Mouse (Mus musculus) liver, embryonic 14.5 days (tissue): Measurements from ENCODE around the gene Gpr132. TPM values are rescaled to one million over a fixed set of nuclear protein-coding genes. Genes with fewer than 3 reads are reported as not detected.

Source experiments
- ATAC-seq: fragments of 200-750 bp; cut with Nextera tagmentation; 2 replicates; pipeline ENCODE4 v1.8.0; 2017; ENCODE audit warnings: moderate number of reproducible peaks, mild to moderate bottlenecking, moderate library complexity; ENCODE audit not compliant: insufficient read depth
- DNase-seq, 3 experiments: peaks; one replicate each; pipeline ENCODE4 v3.0.0-alpha.2; 2012 to 2013; ENCODE audit warnings: low read depth in 3 of 3, low spot score in 3 of 3
- H3K27ac ChIP-seq: fragments of 300-500 bp; sonication (generic); 2 replicates; pipeline ENCODE4 v1.5.1; 2014; ENCODE audit warnings: moderate library complexity, mild to moderate bottlenecking, control low read depth, inconsistent platforms
- H3K27me3 ChIP-seq: fragments of 300-500 bp; sonication (generic); 2 replicates; pipeline ENCODE4 v1.6.1; 2014; ENCODE audit warnings: mild to moderate bottlenecking, low read length, moderate library complexity; ENCODE audit not compliant: control insufficient read depth, insufficient read depth
- H3K36me3 ChIP-seq: fragments of 300-500 bp; sonication (generic); replicated peaks from 2 replicates; pipeline ENCODE4 v1.6.1; 2014; ENCODE audit warnings: low read depth; ENCODE audit not compliant: control insufficient read depth, insufficient read depth
- H3K4me1 ChIP-seq, 2 experiments: fragments of 200-500 bp in 1 of 2; fragments of 300-500 bp in 1 of 2; sonication (generic) in 1 of 2; replicated peaks; 2 replicates each; pipeline ENCODE4 v1.6.1; 2012 to 2014; ENCODE audit warnings: antibody characterized with exemption in 1 of 2, inconsistent platforms in 1 of 2, low read length in 1 of 2; ENCODE audit not compliant: control insufficient read depth in 2 of 2, insufficient read depth in 2 of 2
- H3K4me2 ChIP-seq: fragments of 300-500 bp; sonication (generic); 2 replicates; pipeline ENCODE4 v1.6.1; 2014; ENCODE audit warnings: low read depth, mild to moderate bottlenecking, control low read depth, moderate library complexity
- H3K4me3 ChIP-seq, 2 experiments: fragments of 200-500 bp in 1 of 2; fragments of 300-500 bp in 1 of 2; sonication (generic) in 1 of 2; 2 replicates each; pipeline ENCODE4 v1.5.1; 2012 to 2014; ENCODE audit warnings: low read depth in 2 of 2, low read length in 2 of 2, mild to moderate bottlenecking in 2 of 2, control low read depth in 1 of 2, inconsistent platforms in 1 of 2, moderate library complexity in 1 of 2; ENCODE audit not compliant: insufficient read depth in 1 of 2
- H3K9ac ChIP-seq: fragments of 300-500 bp; sonication (generic); replicated peaks from 2 replicates; pipeline ENCODE4 v1.6.1; 2014; ENCODE audit warnings: mild to moderate bottlenecking, control low read depth, moderate library complexity
- H3K9me3 ChIP-seq: fragments of 300-500 bp; sonication (generic); 2 replicates; pipeline ENCODE4 v1.6.1; 2016; ENCODE audit warnings: low read length, mixed read lengths; ENCODE audit not compliant: control insufficient read depth
- CTCF ChIP-seq: IDR thresholded peaks from 2 replicates; pipeline ENCODE4 v1.5.1; 2016; ENCODE audit warnings: antibody characterized with exemption, low read depth, control low read depth
- EP300 ChIP-seq: IDR thresholded peaks from 2 replicates; pipeline ENCODE4 v1.6.1; 2016; ENCODE audit warnings: antibody characterized with exemption, low read depth
- WGBS: fragments of 180-500 bp; shearing (Covaris S2); extraction: QIAGEN DNeasy Blood & Tissue Kit; methylation state at CpG from one replicate; pipeline ENCODE4 v1.1.7; 2014; ENCODE audit not compliant: insufficient replicate concordance; 5-methylcytosine and 5-hydroxymethylcytosine counted together
- polyA plus RNA-seq, 2 experiments: library from polyadenylated mRNA; depleted of rRNA in 1 of 2; stranded (reverse) in 1 of 2; unstranded in 1 of 2; fragments of >200 nt; fragmentation: Nextera tagmentation in 1 of 2; extraction: Ambion mirVana in 1 of 2; gene quantifications; 2 replicates each; pipeline versions ENCODE4 v1.2.1 to v1.2.3; 2012 to 2014

Gpr132 gene
- polyA plus RNA-seq, 2 experiments, result 0.27 to 0.51 TPM

- H3K4me2 ChIP-seq, result peak within 1 kb of the TSS; percentile 91
- H3K36me3 ChIP-seq, result peaks cover 35% of the 10 kb centered on the region
- ATAC-seq (peak; percentile 94), DNase-seq (peak; percentile 94 to 97 (median 95))
- H3K9ac ChIP-seq, result peak within 1 kb of the TSS; percentile 96
- TF ChIP-seq CTCF, result peak; percentile 34; the same call in 1 of the 2 replicates
- TF ChIP-seq EP300, result no peak
- H3K4me3 ChIP-seq, result peak within 1 kb of the TSS; percentile 90 to 94
- H3K27ac ChIP-seq, result peak within 1 kb of the TSS; percentile 61
- WGBS, result 1% methylated on average over 65 of the region's 72 CpGs
- H3K4me1 ChIP-seq, result peaks cover 29 to 39% of the 10 kb centered on the region in 2 experiments
- H3K9me3 ChIP-seq, result no peaks in the 10 kb centered on the region
- no peaks in the 10 kb centered on the region for H3K27me3 ChIP-seq
Measured at GRCm38 (mm10) chr12:112829244-112829864, 38.7 kb downstream of the Gpr132 start, which contains the start of gene Cdca4. Cdca4 (minus strand) TSS chr12:112829423.

- peak in 1 of 3 experiments; percentile 31 for DNase-seq
- H3K36me3 ChIP-seq, result peaks cover 41% of the 10 kb centered on the region
- H3K4me2 ChIP-seq, result peak overlapping the region; percentile 91
- under 1% methylated on average over 50 of the region's 51 CpGs for WGBS
- H3K4me3 ChIP-seq, result peak overlapping the region; percentile 90 to 94
- peak; percentile 71 for ATAC-seq
- no peaks in the 10 kb centered on the region for H3K9me3 ChIP-seq
- H3K4me1 ChIP-seq, result peaks cover 32 to 42% of the 10 kb centered on the region in 2 experiments
- H3K9ac ChIP-seq, result peak overlapping the region; percentile 96
- H3K27me3 ChIP-seq, result no peaks in the 10 kb centered on the region
- H3K27ac ChIP-seq, result peak overlapping the region; percentile 57
- no peak for TF ChIP-seq EP300
- TF ChIP-seq CTCF, result no peak
Measured at GRCm38 (mm10) chr12:112828501-112829243, 39.4 kb downstream of the Gpr132 start.

- WGBS, result 72% methylated on average over 5 of the region's 5 CpGs
- Histone ChIP-seq H3K4me3 (no peak overlapping the region), H3K9ac (peak overlapping the region; percentile 42), H3K27me3 (no peaks in the 10 kb centered on the region), H3K27ac (no peak overlapping the region), H3K4me1 (peaks cover 46 to 54% of the 10 kb centered on the region in 2 experiments), H3K36me3 (peaks cover 66% of the 10 kb centered on the region), H3K9me3 (no peaks in the 10 kb centered on the region), H3K4me2 (peak overlapping the region; percentile 91)
- TF ChIP-seq EP300, result no peak
- TF ChIP-seq CTCF, result no peak
- ATAC-seq (no peak), DNase-seq (no peak)
Measured at GRCm38 (mm10) chr12:112825901-112826300, 42.1 kb downstream of the Gpr132 start.

DNA sequence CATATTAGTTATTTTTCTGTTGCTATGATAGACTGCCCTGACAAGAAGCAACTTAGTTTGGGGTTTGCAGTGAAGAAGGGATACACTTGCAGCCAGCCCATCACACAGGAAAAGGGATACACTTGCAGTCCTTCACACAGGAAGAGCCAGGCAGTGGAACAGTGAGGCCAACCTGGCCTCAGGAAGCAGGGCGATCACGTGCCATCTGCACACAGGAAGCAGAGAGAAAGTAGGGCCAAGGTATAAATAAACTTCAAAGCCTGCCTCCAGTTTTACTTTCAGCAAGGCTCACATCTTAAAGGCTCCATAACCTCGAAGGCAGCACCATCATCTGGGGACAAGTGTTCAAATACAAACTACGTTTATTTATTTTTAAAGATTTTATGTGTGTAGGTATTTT, 44.8 kb downstream of the Gpr132 start:
- no peak for TF ChIP-seq EP300
- TF ChIP-seq CTCF, result no peak
- no peaks in the 10 kb centered on the region for H3K27me3 ChIP-seq
- H3K4me3 ChIP-seq, result no peak overlapping the region
- no peaks in the 10 kb centered on the region for H3K9me3 ChIP-seq
- H3K9ac ChIP-seq, result 0 out of 2 replicates have a peak overlapping the region, but pooled peaks have one; percentile 18
- no peak overlapping the region for H3K27ac ChIP-seq
- DNase-seq, result no peak
- no peak for ATAC-seq
- peaks cover 38 to 45% of the 10 kb centered on the region in 2 experiments for H3K4me1 ChIP-seq
- H3K36me3 ChIP-seq, result peaks cover 92% of the 10 kb centered on the region
- WGBS, result 39% methylated on average over 4 of the region's 4 CpGs
- peak overlapping the region; percentile 0; the same call in 1 of the 2 replicates for H3K4me2 ChIP-seq

DNA sequence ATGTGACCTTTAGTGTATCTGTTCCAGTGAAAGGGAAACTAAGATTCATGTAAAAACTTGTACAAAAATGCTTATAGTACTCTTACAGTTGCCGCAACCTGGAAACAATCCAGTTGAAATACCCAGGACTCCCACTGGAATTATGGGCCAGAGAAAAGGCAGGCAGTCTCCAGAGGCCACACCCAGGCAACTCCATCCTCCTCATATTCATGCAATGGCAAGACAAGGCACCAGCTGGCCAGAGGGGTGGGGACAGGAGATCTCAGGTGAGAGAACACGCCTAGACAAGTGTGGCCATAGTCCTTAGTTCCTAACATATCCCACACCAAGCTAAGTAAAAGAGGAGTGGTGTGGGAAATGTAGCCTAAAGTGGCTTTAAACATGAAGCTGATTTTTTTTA, 45.4 kb downstream of the Gpr132 start:
- Histone ChIP-seq H3K9me3 (no peaks in the 10 kb centered on the region), H3K9ac (0 out of 2 replicates have a peak overlapping the region, but pooled peaks have one; percentile 9), H3K27me3 (no peaks in the 10 kb centered on the region), H3K4me3 (no peak overlapping the region), H3K36me3 (peaks cover 93% of the 10 kb centered on the region), H3K27ac (no peak overlapping the region), H3K4me2 (peak overlapping the region; percentile 0; the same call in 1 of the 2 replicates), H3K4me1 (peaks cover 36 to 41% of the 10 kb centered on the region in 2 experiments)
- no peak for DNase-seq
- TF ChIP-seq CTCF, result no peak
- TF ChIP-seq EP300, result no peak
- WGBS, result 71% methylated on average over 2 of the region's 2 CpGs
- no peak for ATAC-seq
